Mouse (Mus musculus) lung, embryonic 15.5 days (tissue): ENCODE results near the gene Gm42417. TPM values are rescaled to one million over a fixed set of nuclear protein-coding genes. Genes with fewer than 3 reads are reported as not detected.

Source experiments
- ATAC-seq: fragments of 200-750 bp; cut with Nextera tagmentation; 2 replicates; pipeline ENCODE4 v1.8.0; 2017; ENCODE audit warnings: moderate number of reproducible peaks, borderline replicate concordance; ENCODE audit not compliant: low FRiP score, low TSS enrichment; ENCODE audit errors: extremely low read depth
- H3K27ac ChIP-seq: fragments of 300-500 bp; sonication (generic); 2 replicates; pipeline ENCODE4 v1.5.1; 2015; ENCODE audit warnings: moderate library complexity, mild to moderate bottlenecking, inconsistent platforms
- H3K27me3 ChIP-seq: fragments of 300-500 bp; sonication (generic); 2 replicates; pipeline ENCODE4 v1.6.1; 2015; ENCODE audit warnings: inconsistent platforms
- H3K36me3 ChIP-seq: fragments of 300-500 bp; sonication (generic); 2 replicates; pipeline ENCODE4 v1.6.1; 2015; ENCODE audit warnings: inconsistent platforms
- H3K4me1 ChIP-seq: fragments of 300-500 bp; sonication (generic); 2 replicates; pipeline ENCODE4 v1.6.1; 2015; ENCODE audit warnings: inconsistent platforms
- H3K4me2 ChIP-seq: fragments of 300-500 bp; sonication (generic); 2 replicates; pipeline ENCODE4 v1.6.1; 2015; ENCODE audit warnings: inconsistent platforms, mild to moderate bottlenecking, moderate library complexity
- H3K4me3 ChIP-seq: fragments of 300-500 bp; sonication (generic); 2 replicates; pipeline ENCODE4 v1.5.1; 2015; ENCODE audit warnings: mild to moderate bottlenecking, inconsistent platforms
- H3K9ac ChIP-seq: fragments of 300-500 bp; sonication (generic); 2 replicates; pipeline ENCODE4 v1.6.1; 2015; ENCODE audit warnings: inconsistent platforms
- H3K9me3 ChIP-seq: fragments of 300-500 bp; sonication (generic); 2 replicates; pipeline ENCODE4 v1.6.1; 2016; ENCODE audit warnings: inconsistent platforms
- WGBS: fragments of 180-500 bp; shearing (Covaris S2); methylation state at CpG from one replicate; pipeline ENCODE4 v1.1.7; 2015; 5-methylcytosine and 5-hydroxymethylcytosine counted together
- polyA plus RNA-seq: library from polyadenylated mRNA; unstranded; fragments of >200 nt; fragmentation: Nextera tagmentation; extraction: Ambion mirVana; gene quantifications from 2 replicates; pipeline ENCODE4 v1.2.1, GENCODE M21; 2015

Gene Gm42417
- polyA plus RNA-seq, 1 experiment from 2014 or later = not detected

DNA sequence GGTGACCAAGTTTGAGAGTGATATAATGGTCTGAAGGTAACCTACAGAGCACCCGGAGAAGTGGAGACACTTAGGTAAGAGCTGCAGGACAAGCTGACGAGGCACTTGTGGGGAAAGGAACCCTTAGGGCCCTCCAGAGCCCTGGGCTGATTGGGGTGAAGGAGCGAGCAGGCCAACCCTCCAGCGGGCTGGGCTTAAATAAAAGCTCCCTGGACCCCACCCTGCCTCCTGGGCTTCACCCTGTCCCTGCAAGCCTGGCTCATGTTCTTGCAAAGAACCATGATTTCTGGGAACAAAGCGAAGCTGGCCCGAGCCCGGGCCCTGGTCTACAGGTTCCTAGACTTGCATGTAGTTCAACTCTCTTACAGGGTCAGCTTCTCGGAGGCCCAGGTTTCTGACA lies 34.3 kb upstream of the Gm42417 start:
- Histone ChIP-seq H3K36me3 (no peaks in the 10 kb centered on the region), H3K27ac (peak overlapping the region; percentile 77), H3K4me1 (peaks cover 67% of the 10 kb centered on the region), H3K27me3 (no peaks in the 10 kb centered on the region), H3K9ac (no peak overlapping the region), H3K4me2 (no peak overlapping the region), H3K9me3 (no peaks in the 10 kb centered on the region), H3K4me3 (no peak overlapping the region)
- ATAC-seq = no peak
- WGBS = 69% methylated on average over 8 of the region's 8 CpGs

DNA sequence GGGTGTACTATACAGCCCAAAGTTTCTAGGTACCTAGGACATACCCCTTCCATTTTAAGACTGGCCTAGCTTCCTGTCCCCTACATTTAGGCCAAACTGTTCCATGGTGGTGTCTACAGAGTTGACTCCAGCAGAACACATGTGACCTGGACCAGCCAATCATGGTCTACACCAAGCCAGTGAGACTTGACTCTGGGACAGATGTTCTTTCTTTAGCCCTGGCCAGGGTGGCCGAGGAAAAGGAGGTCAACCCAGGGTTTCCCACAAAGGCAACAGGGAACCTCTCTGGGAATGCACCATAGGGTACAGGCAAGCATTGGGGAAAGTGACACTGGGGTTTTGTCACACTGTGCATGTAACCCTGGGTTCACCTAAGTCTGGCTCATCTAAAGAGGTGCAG lies 33.5 kb upstream of the Gm42417 start:
- peaks cover 76% of the 10 kb centered on the region for H3K4me1 ChIP-seq
- H3K27ac ChIP-seq = no peak overlapping the region
- WGBS = 72% methylated on average over 1 of the region's 1 CpGs

DNA sequence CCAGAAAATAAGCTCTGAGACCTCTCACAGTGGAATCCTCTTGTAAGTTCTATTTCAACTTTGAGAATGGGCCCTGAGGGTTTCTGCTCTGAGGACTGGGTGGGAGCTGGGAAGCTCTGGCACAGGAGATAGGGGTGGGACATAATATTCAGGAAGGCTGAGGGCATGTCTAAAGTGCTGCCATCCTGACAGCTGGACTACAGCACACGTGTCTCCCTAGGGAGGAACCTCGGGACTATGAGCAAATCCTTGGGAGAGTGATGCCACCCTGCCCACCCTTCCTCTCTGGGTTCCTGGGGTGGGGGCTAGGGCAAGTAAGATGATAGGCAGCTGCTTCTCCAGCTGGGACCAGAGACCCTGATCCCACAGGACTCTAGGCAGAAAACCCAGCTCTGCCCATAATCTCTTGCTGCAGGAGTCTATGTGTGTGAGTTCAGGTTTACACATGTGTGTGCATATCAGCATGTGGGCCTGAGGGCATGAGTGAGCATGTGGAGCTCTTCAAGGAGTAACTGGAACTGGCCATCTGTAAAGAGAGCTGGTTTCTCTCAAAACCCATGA lies 33.0 kb upstream of the Gm42417 start:
- ATAC-seq = no peak
- peak overlapping the region; percentile 17; the same call in 1 of the 2 replicates for H3K27ac ChIP-seq
- peaks cover 77% of the 10 kb centered on the region for H3K4me1 ChIP-seq
- H3K9ac ChIP-seq = no peak overlapping the region
- WGBS = 68% methylated on average over 2 of the region's 2 CpGs
- no peaks in the 10 kb centered on the region for H3K36me3 ChIP-seq
- H3K4me3 ChIP-seq = no peak overlapping the region
- no peaks in the 10 kb centered on the region for H3K27me3 ChIP-seq
- no peaks in the 10 kb centered on the region for H3K9me3 ChIP-seq
- H3K4me2 ChIP-seq = no peak overlapping the region

More for the DNA sequence above, 33.5 kb upstream of the Gm42417 start:
- ATAC-seq = no peak
- Histone ChIP-seq H3K9ac (no peak overlapping the region), H3K9me3 (no peaks in the 10 kb centered on the region), H3K27me3 (no peaks in the 10 kb centered on the region), H3K4me3 (no peak overlapping the region), H3K4me2 (no peak overlapping the region), H3K36me3 (no peaks in the 10 kb centered on the region)

DNA sequence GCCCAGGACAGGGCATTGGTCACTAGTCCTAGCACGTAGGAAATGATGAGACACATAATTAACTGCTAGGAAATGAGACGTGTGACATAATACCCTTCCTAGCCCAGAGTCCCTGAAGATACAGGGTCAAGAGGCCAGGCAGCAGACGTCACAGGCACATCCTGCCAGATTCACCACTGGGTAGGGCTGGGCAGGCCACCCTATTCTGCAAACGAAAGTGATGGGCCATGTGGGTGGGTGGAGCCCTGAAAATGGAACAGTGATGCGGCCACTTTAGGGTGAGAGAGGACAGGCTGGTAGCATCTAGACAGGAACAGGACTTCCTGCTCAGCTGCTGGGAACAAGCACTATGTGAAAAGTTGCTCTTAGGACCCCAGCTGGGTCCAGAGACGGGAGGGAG lies 32.4 kb upstream of the Gm42417 start:
- H3K4me2 ChIP-seq = no peak overlapping the region
- H3K27me3 ChIP-seq = no peaks in the 10 kb centered on the region
- H3K9me3 ChIP-seq = no peaks in the 10 kb centered on the region
- peak overlapping the region; percentile 17; the same call in 1 of the 2 replicates for H3K27ac ChIP-seq
- no peak overlapping the region for H3K9ac ChIP-seq
- no peak for ATAC-seq
- H3K4me3 ChIP-seq = no peak overlapping the region
- no peaks in the 10 kb centered on the region for H3K36me3 ChIP-seq
- 34% methylated on average over 6 of the region's 6 CpGs for WGBS
- H3K4me1 ChIP-seq = peaks cover 77% of the 10 kb centered on the region

DNA sequence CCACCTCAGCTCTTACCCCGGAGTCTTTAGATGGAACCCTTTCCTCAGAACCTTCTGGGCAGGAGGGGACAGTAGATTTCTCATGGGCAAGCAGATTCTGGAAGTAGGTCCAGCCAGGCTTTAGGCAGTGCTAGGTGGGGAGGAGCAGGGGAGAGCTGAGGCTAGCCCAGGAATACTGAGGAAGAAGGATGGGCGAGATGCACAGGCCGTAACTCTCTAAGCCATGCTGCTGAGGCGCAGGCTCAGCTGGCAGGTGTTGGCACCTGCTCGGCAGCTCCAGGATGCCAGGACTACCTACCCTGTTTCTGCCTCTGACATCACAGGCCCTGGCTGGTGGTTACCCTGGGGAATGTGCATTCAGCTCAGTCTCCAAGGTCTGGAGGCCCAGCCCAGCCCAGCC lies 31.1 kb upstream of the Gm42417 start:
- Histone ChIP-seq H3K4me1 (peaks cover 71% of the 10 kb centered on the region), H3K27ac (peak overlapping the region; percentile 59; the same call in 1 of the 2 replicates), H3K36me3 (no peaks in the 10 kb centered on the region), H3K4me3 (no peak overlapping the region), H3K9ac (no peak overlapping the region), H3K4me2 (no peak overlapping the region), H3K9me3 (no peaks in the 10 kb centered on the region), H3K27me3 (no peaks in the 10 kb centered on the region)
- 84% methylated on average over 5 of the region's 5 CpGs for WGBS
- no peak for ATAC-seq

DNA sequence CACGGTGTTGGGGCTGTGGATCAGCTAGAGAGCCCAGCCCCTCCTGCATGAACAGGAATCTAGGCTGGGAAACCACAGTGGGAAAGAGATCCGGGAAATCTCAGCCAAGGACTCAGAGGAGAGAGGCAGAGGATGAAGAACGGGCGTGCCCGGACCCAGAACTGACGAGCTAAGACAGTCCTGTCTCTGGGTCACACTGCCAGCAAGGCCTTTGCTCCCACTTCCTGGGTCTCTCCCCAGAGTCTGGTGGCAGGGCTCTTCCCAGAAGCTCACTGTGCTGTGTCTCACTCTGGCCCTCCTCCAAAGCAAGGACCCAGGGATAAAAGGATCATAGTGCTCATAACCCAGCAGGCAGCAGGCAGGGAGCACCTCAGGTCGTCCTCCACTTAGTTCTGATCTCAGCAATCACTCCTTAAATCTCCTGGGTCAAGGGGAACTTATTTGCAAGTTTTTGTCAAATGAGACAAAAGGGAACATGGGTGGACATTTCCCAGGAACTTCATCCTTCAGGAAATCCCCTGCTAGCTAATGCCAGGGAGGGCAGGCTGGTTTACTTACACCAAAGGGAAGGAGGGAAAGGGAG lies 30.6 kb upstream of the Gm42417 start:
- ATAC-seq = no peak
- no peak overlapping the region for H3K4me2 ChIP-seq
- peaks cover 67% of the 10 kb centered on the region for H3K4me1 ChIP-seq
- no peaks in the 10 kb centered on the region for H3K27me3 ChIP-seq
- H3K9ac ChIP-seq = no peak overlapping the region
- H3K27ac ChIP-seq = peak overlapping the region; percentile 59
- no peak overlapping the region for H3K4me3 ChIP-seq
- H3K9me3 ChIP-seq = no peaks in the 10 kb centered on the region
- H3K36me3 ChIP-seq = no peaks in the 10 kb centered on the region
- WGBS = 50% methylated on average over 7 of the region's 7 CpGs

DNA sequence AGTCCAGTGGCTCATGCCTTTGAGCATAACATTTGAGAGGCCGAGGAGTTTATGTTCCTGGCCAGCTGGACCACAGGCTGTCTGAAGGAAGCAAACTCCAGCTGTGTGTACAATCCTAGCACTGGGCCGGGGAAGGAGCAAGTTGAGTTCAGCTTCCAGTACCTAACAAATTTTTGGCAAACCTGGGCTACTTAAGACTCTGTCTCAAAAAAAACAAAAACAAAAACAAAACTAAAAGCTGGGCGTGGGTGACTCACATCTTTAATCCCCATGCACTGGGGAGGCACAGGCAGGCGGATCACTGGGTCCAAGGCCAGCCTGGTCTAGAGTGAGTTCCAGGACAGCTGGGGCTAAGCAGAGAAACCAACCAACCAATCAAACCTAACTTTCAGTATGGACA lies 29.5 kb upstream of the Gm42417 start:
- H3K9me3 ChIP-seq = no peaks in the 10 kb centered on the region
- H3K36me3 ChIP-seq = no peaks in the 10 kb centered on the region
- H3K27me3 ChIP-seq = no peaks in the 10 kb centered on the region
- peak overlapping the region; percentile 59 for H3K27ac ChIP-seq
- no peak for ATAC-seq
- 47% methylated on average over 4 of the region's 4 CpGs for WGBS
- no peak overlapping the region for H3K9ac ChIP-seq
- no peak overlapping the region for H3K4me3 ChIP-seq
- H3K4me2 ChIP-seq = no peak overlapping the region
- H3K4me1 ChIP-seq = peaks cover 57% of the 10 kb centered on the region

DNA sequence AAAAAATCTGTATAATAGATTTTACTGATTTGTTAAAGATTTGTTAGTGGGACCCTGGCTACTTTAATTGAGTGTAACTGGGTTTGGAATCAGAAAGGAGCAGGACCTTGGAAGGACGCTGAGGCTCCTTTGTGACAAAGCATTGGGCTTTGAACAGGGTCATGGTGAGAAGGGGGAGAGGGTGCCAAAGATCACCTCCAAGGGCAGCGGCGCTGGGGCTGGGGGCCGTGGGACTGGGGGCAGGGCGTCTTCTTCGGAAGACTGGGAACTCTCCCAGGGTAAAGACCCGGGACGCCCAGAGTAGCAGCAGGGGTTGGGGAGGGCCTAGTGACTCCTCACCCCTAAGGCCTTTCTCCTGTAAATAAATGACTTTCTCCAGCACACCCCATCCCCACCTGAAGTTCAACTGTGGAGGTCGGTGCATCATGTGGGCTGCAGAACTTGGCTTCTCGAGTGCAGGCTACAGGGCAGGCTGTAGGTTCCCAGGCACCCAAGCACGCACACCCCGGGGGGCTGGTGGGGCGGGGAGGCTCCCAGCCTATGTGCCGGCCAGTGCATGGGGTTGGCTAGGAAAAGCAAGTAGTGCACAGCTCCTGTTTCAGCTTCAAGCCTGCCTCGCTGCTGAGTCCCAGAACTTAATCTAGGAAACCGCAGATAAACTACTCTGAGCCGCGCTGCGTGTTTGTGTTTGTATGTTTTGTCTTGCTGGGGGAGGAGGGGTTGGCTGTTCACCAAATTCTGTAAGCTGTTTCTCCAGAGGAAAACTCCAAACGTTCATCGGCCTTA lies 28.8 kb upstream of the Gm42417 start:
- no peak overlapping the region for H3K9ac ChIP-seq

DNA sequence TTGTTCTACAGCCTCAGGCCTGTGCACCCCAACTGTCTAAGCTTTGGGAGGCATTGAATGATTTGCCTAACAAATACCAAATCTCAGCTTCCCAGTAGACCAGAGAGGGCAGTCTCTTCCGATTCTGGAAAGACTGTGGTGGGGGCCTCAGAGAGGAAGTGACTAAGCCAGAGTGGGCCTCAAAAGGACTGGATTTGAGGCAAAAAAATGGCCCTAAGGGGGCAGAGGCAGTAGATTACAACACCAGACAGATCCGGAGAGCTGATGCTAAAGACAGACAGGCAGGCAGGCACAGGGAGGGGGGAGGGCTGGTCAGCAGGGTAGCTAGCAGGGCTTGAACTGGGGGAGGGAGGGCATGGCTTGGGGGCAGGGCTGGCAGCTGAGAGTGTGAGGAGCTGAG lies 27.2 kb upstream of the Gm42417 start:
- WGBS = 15% methylated on average over 2 of the region's 2 CpGs
- H3K9ac ChIP-seq = no peak overlapping the region

More for the DNA sequence above, 28.8 kb upstream of the Gm42417 start:
- Histone ChIP-seq H3K4me2 (no peak overlapping the region), H3K36me3 (no peaks in the 10 kb centered on the region), H3K27ac (peak overlapping the region; percentile 59), H3K9me3 (no peaks in the 10 kb centered on the region), H3K4me1 (peaks cover 49% of the 10 kb centered on the region), H3K27me3 (no peaks in the 10 kb centered on the region), H3K4me3 (no peak overlapping the region)
- WGBS = 35% methylated on average over 21 of the region's 21 CpGs
- ATAC-seq = peak; percentile 44; the same call in 1 of the 2 replicates

DNA sequence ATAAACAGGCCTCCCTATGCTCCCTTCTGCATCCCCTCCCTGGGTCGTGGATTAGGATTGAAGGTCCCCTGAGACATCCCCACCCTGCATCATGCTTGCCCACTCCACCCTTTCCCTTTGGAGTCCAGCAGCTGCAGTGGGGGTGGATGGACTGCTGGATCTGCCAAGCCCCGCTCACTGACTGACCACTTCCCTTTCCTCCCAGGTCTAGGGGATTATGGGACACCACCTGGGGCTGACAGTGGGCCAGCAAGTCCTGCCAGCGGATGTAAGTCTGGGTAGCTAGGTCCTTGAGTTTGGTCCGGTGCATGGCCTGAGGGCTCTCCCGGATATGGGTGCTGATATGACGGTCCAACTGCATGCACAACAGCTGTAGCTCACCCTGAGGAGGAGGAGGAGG lies 24.9 kb upstream of the Gm42417 start:
- Histone ChIP-seq H3K4me3 (no peak overlapping the region), H3K27ac (no peak overlapping the region), H3K9ac (no peak overlapping the region), H3K27me3 (no peaks in the 10 kb centered on the region), H3K4me2 (no peak overlapping the region), H3K4me1 (peaks cover 38% of the 10 kb centered on the region), H3K9me3 (no peaks in the 10 kb centered on the region), H3K36me3 (no peaks in the 10 kb centered on the region)
- WGBS = 74% methylated on average over 6 of the region's 6 CpGs
- no peak for ATAC-seq

More for the DNA sequence above, 27.2 kb upstream of the Gm42417 start:
- H3K4me3 ChIP-seq = no peak overlapping the region
- no peak overlapping the region for H3K4me2 ChIP-seq
- no peaks in the 10 kb centered on the region for H3K36me3 ChIP-seq
- H3K27ac ChIP-seq = no peak overlapping the region
- no peaks in the 10 kb centered on the region for H3K27me3 ChIP-seq
- ATAC-seq = no peak
- H3K4me1 ChIP-seq = peaks cover 43% of the 10 kb centered on the region
- H3K9me3 ChIP-seq = no peaks in the 10 kb centered on the region

DNA sequence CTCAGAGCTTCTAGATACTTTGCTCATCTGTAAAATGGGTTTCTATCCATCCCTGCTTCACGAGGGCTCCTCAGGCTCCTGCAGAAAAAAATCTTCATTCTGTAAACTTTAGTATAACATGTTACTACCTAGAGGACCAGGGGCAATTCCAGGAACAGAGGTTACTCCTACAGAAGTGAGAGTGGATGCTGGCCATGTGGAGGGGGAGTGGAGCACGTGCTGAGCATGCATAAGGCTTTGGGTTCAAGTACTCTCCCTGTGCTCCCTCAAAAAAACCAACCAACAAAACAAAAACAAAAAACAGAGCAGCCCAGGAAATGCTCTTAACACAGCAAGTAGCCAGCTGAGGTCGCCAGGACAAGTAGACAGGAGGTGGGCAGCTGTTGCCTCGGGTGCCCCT lies 24.4 kb upstream of the Gm42417 start:
- no peak for ATAC-seq
- Histone ChIP-seq H3K27ac (no peak overlapping the region), H3K4me2 (no peak overlapping the region), H3K27me3 (no peaks in the 10 kb centered on the region), H3K4me3 (no peak overlapping the region), H3K9ac (no peak overlapping the region), H3K9me3 (no peaks in the 10 kb centered on the region), H3K36me3 (no peaks in the 10 kb centered on the region), H3K4me1 (peaks cover 38% of the 10 kb centered on the region)
- 68% methylated on average over 4 of the region's 4 CpGs for whole genome bisulfite sequencing

DNA sequence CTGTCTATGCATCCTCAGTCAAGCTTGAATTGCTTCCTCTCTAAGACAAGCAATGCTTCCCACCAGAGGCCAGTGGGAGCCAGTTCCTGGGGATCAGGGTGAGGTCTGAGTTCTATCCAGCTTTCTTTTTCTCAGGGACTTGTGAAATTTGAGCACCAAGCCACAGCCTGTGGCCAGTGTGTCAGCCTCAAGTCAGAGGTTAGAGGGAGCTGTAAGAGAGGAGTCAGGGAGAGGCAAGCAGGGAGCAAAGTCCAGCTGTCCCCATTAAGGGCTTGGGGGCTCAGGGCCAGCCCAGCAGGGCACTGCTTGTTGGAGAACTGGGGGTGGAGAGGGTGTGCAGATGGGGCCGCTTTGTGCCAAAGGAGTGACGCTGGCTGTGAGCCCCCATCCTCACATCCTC lies 24.0 kb upstream of the Gm42417 start:
- Histone ChIP-seq H3K4me1 (peaks cover 35% of the 10 kb centered on the region), H3K27ac (no peak overlapping the region), H3K36me3 (no peaks in the 10 kb centered on the region), H3K4me2 (no peak overlapping the region), H3K4me3 (no peak overlapping the region), H3K9me3 (no peaks in the 10 kb centered on the region), H3K27me3 (no peaks in the 10 kb centered on the region), H3K9ac (no peak overlapping the region)
- no peak for ATAC-seq
- 74% methylated on average over 2 of the region's 2 CpGs for WGBS
